Mouse (Mus musculus) MEL-GATA-1-ER (cell line): ENCODE data around the gene Pofut2.

Source experiments
- DNase-seq: peaks from one replicate; pipeline ENCODE4 v3.0.0-alpha.2; 2012; ENCODE audit warnings: low read depth; ENCODE audit errors: extremely low read depth

Pofut2 gene

GRCm38 (mm10) chr10:77229609-77230595 lies 29.1 kb upstream of the Pofut2 start:
- no peak for DNase-seq

GRCm38 (mm10) chr10:77231861-77232755 lies 26.9 kb upstream of the Pofut2 start:
- peak; percentile 73 for DNase-seq

GRCm38 (mm10) chr10:77233230-77233629 lies 25.8 kb upstream of the Pofut2 start:
- no peak for DNase-seq

- DNase-seq: no peak
Observed at GRCm38 (mm10) chr10:77234991-77235616, 23.9 kb upstream of the Pofut2 start.

- no peak for DNase-seq
Observed at GRCm38 (mm10) chr10:77237795-77238580, 21.0 kb upstream of the Pofut2 start.

- no peak for DNase-seq
Observed at GRCm38 (mm10) chr10:77240764-77241163, 18.3 kb upstream of the Pofut2 start.

DNA sequence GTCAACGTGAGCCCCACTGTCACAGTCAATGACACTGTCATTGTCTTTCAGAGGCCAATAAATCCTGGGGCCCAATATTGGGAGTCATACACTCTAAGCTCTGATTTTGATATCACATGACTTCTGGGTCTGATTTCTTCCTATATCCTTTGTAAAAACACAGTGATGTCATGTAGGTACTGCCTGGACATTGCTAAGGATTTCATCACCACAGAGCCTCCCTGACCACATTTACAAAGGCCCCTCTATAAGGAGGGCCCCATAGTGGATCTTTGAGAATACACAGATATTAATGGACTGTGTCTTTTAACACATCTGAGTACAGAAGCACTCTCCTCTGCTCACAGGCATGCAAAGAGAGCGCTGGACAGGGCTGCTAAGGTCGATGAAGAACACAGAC lies 16.6 kb upstream of the Pofut2 start:
- no peak for DNase-seq

- no peak for DNase-seq
Observed at GRCm38 (mm10) chr10:77242871-77243270, 16.1 kb upstream of the Pofut2 start.

DNA sequence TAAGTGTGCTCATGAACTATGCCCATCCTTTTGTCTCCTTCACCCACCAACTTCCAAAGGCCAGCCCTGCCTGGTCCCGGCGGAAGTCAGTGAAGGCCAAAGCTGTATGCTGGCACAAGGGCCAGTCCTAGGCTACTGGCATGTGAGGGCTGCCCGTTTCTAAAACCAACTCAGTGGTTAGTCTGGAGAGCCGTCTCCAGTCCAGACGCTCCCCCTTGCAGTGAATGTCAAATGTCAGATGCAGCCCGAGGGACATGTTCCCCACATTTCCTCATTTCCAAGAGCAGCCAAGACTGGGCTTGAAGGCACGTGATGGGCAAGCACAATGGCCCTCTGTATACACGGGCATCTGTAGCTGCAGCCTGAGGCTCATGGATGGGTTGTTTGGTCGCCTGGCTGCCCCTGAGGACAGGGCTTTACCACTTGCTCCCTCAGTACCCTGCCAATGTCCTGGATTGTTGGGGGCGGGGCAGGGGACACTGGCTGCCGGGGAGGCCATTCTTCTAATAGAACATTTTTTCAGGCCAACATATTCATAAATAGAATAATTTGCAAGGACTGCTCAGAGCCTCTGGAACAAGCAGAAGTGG lies 15.4 kb upstream of the Pofut2 start:
- no peak for DNase-seq

GRCm38 (mm10) chr10:77244777-77245176 lies 14.2 kb upstream of the Pofut2 start:
- DNase-seq: no peak

DNA sequence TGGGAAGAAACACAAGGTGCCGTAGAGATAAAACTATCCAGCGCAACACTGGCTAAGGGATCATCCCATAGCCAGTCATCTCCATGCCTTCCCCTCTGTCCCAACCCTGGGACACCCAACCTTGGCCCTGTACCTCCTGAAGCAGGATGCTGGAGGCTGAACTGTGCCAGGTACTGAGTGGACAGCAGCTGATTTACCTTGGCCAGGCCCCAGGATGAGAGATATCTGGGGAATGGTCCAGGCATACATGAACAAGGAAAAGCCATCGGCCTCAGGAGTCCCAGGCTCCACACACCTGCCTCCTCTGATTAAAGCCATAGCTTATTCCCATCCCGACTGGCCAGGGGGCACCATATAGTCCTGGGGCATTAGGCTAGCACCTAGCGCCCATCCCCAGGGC lies 12.0 kb upstream of the Pofut2 start:
- DNase-seq: no peak

- DNase-seq: no peak
Observed at GRCm38 (mm10) chr10:77247707-77248106, 11.3 kb upstream of the Pofut2 start.

GRCm38 (mm10) chr10:77251223-77251783 lies 7.7 kb upstream of the Pofut2 start:
- DNase-seq: no peak

- no peak for DNase-seq
Observed at GRCm38 (mm10) chr10:77251784-77252539, 7.1 kb upstream of the Pofut2 start.

- DNase-seq: no peak
Observed at GRCm38 (mm10) chr10:77252790-77253189, 6.2 kb upstream of the Pofut2 start.

GRCm38 (mm10) chr10:77255231-77255630 lies 3.8 kb upstream of the Pofut2 start:
- no peak for DNase-seq

DNA sequence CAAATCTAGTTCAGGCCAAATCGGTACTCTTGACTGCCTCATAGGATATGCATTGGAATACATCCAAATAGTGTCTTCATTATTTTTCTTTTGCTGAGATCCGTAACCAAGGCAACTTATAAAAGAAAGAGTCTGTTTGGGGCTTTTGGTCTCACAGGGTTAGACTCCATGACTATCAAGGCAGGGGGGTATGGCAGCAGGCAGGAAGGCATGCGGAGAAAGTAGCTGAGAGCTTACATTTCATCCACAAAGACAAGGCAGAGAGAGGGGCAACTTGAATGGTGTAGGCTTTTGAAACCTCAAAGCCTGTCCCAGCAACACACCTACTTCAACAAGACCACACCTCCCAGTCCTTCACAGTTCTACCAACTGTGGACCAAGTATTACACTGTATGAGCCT lies 3.3 kb upstream of the Pofut2 start:
- no peak for DNase-seq

DNA sequence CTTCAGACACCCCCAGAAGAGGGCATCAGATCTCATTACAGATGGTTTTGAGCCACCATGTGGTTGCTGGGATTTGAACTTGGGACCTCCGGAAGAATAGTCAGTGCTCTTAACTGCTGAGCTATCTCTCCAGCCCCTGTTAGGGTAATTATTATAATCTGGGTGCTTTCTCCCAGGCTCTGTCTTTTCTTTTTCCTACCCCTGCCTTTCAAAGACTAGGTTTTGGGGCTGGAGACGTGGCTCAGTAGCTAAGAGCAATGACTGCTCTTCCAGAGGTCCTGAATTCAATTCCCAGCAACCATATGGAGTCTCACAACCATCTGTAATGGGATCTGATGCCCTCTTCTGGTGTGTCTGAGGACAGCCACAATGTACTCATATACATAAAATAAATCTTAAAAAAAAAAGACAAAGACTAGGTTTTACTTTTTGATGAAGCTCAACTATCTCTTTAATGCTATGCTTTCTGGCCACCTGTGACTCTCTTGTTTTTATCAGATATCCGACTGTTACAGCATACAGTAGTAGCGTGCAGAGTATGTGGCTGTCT lies 902 bp upstream of the Pofut2 start:
- DNase-seq: no peak
